Mouse (Mus musculus) 3134 (cell line): ENCODE measurements around the gene Camta1.

Experiments used
- DNase-seq: peaks from one replicate; pipeline ENCODE4 v3.0.0-alpha.2; 2011; ENCODE audit warnings: low spot score; ENCODE audit not compliant: insufficient read length; ENCODE audit errors: extremely low read depth

Camta1 gene

DNA sequence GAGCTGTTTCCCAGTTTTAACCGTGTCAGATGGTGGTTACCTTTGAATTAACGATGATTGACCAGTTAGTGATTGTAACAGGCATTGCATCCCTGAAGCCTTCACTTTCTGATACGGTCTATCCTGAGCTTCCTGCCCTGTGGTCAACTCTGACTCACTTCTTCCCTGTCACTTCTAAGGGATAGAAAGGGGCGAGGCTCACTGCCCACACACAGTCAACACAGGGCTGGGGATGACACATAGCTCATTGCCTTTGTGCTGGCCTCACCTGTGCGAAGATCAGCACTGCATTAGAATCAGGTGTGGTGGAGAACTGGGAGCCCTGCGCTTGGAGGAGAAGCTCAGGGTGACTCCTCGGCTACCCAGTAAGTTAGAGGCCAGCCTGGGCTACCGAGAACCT, 892.7 kb downstream of the Camta1 start:
- no peak for DNase-seq

GRCm38 (mm10) chr4:150966556-150966955, 895.1 kb downstream of the Camta1 start:
- DNase-seq: no peak

DNA sequence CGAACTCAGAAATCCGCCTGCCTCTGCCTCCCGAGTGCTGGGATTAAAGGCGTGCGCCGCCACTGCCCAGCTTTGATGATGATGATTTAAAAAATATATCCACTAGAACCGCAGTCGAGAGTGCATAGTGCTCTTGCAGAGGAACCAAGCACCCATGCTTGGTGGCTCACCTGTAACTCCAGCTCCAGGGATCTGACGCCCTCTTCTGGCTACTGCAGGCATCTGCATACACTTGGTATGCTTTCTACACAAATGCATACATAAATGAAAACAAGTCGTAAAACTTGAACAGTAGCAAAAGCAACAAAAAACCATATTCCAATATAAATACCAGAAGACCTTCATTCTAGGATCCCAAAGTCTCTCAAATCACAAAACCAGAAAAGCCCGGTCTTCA, 896.1 kb downstream of the Camta1 start:
- DNase-seq: no peak

GRCm38 (mm10) chr4:150964635-150965554, 896.8 kb downstream of the Camta1 start:
- peak; percentile 47 for DNase-seq

DNA sequence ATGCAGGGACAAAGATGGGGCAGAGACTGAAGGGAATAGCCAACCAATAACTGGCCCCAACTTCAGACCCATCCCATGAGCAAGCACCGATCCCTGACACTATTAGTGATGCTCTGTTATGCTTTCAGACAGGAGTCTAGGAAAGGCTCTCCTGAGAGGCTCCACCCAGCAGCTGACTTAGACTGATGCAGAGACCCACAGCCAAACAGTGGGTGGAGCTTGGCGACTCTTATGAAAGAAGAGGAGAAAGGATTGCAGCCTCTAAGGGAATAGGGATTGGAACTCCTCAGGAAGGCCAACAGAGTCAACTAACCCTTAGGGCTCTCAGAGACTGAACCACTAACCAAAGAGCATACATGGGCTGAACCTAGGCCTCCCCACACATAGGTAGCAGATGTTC, 898.0 kb downstream of the Camta1 start:
- DNase-seq: no peak

GRCm38 (mm10) chr4:150962231-150962630, 899.4 kb downstream of the Camta1 start:
- DNase-seq: peak; percentile 55

GRCm38 (mm10) chr4:150958536-150958935, 903.1 kb downstream of the Camta1 start:
- no peak for DNase-seq

DNA sequence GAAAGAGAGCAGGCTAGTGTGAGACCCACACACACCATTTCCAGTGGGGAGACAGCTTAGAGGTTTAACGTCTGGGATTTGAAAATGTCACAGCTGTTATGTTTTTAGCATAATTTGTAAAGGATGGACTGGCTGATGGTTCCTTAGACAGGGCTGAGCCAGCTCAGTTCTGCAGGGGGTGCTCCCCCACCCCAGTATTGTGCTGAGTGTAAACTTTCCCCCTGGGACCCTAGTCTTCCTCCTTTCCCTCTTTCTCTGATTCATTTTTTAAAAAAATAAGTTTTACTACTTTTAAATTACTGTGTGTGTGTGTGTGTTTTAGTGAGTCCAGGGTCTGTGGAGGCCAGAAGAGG, 904.6 kb downstream of the Camta1 start:
- DNase-seq: no peak

DNA sequence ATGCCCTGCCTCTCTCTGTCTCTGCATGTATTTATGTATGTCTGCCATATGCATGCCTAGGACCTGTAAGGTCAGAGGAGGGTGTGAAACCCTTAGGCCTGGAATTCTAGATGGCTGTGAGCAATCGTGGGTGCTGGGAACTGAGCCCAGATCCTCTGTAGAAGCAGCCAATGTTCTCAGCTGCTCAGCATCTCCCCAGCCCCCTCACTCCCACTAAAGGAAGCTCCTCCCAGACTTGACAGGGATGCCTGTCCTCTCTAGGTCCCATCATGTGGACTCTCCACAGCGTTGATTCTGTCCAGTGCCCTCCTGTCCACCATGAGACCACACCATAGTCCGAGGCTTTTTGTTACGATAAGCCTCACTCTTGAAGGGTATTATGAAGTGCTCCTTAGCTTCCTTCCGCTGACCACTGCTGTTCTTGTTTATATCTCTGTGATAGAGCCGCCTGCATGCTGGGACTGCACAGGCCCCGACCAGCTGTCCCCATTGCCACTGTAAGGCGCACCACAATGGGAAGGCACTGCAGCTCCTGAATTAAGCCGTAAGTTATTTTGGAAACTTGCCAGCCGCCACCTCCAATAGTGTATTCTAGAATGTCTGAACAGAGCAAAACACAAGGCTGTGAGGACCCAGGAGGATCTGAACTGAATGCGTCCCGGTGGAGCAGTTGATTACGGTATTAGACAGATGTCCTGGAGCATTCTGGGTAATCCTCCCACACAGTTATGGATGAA, 905.1 kb downstream of the Camta1 start:
- no peak for DNase-seq

- DNase-seq: no peak
Observed at GRCm38 (mm10) chr4:150950972-150951371, 910.7 kb downstream of the Camta1 start.

- no peak for DNase-seq
Observed at GRCm38 (mm10) chr4:150944707-150945106, 917.0 kb downstream of the Camta1 start.

- DNase-seq: no peak
Observed at GRCm38 (mm10) chr4:150939991-150940651, 921.6 kb downstream of the Camta1 start.

DNA sequence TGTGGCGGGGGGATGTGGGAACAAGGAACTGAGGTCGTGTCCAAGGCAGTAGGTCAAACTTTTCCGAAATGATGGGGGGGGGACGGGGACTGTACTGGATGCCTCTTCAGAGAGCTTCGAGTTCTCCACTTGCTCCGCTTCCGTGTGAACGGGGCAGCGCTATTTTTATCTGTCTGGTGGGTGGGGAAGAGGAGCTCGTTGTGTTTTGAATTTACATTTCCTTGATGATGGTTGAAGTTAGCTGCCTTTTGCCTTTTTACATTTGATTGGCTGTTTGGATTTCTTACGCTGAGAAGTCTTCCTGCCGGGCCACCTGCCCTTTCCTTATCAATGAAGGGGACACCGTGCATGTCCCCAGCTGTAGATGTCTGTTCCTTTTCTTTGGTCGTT, 923.6 kb downstream of the Camta1 start:
- DNase-seq: no peak

- DNase-seq: no peak
Observed at GRCm38 (mm10) chr4:150937293-150938062, 924.2 kb downstream of the Camta1 start.

DNA sequence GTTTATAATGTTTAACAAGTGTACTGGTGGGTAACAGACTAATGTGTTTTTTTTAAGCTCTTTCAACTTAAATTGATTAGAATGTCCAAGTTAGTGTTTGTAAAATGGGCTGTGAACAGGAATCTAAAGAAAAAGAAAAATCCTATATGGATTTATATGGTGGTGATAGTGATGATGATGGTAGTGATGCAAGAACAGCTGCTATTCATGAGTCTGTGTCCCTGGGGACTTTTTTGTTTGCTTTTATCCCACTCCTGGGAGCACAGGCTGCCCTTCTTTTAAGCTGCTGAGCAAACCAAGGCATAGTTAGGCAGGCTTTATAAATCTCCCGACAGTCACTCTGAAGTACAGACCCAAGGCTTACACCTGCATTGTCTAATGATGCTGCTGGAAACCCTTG, 928.2 kb downstream of the Camta1 start:
- DNase-seq: no peak

DNA sequence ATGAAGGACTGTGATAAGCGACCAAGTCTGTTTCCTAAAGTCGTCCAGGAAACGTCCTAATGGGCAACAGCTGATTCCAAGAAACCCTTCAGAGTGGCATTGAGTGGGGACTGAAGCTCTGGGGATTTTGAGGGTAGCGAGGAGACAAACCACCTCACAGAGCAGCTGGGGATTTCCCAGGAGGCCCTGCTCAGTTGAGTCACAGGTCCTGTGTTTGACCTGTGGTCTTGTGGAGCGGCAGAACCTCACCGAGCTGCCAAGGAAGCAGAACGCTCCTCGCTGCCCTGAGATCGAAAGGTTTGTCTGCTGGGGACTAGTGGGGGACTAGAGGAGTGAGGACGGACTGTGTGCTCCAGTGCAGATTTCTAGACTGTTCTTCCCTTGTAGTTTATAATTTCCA, 933.9 kb downstream of the Camta1 start:
- peak; percentile 67 for DNase-seq

DNA sequence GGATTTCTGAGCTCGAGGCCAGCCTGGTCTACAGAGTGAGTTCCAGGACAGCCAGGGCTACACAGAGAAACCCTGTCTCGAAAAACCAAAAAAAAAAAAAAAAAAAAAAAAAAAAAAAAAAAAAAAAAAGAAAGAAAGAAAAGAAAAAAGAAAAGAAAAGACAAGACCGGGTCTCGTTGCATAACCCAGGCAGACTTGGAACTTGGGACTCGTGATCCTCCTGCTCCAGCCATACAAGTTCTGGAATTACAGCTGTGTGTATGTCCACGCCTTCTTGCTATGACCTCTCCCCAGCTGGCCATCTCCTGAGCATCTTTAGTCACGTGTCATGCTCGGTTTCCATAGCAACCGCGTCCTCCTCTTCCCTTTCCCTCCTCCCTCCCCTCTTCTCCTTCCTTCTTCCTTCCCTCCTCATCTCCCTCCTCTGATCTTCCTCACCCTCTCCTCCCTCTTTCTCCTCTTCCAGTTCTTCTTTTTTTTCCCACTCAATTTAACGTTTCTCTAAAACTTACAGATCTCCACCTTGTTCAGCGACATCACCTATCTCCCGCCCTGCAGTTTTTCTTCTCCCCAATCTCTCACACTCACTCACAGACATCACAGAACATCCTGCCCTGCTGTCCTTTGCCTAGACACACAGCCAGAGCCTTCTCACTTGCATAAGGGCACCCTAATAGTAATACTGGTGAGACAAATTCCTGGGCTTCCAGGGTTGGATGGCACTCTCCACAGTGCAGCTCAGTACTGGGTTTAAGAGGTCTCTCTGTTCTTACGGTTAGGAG, 934.6 kb downstream of the Camta1 start:
- DNase-seq: peak; percentile 51

GRCm38 (mm10) chr4:150925923-150926322, 935.8 kb downstream of the Camta1 start:
- DNase-seq: no peak

DNA sequence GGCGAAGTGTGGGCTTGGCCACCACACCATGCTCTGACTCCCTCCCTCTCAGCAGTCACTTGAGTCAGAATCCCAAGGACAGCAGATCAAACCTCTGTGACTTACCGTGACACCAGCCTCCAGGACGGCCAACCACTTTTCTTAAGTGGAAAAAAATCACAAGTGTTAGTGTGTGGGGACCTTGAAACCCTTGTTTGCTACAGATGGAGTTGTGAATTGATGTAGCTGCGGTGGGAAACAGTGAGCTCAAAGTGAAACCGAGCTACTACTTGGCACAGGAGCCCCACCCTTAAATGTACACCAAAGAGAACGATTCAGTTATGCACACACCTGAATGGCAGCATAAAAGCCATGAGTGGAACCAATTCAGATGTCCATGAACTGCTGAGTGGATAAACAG, 936.7 kb downstream of the Camta1 start:
- DNase-seq: no peak

- DNase-seq: peak; percentile 19
Observed at GRCm38 (mm10) chr4:150924308-150924707, 937.4 kb downstream of the Camta1 start.
